ENCODE assay signal across 8 mouse cellular contexts in the genomic region with DNA sequence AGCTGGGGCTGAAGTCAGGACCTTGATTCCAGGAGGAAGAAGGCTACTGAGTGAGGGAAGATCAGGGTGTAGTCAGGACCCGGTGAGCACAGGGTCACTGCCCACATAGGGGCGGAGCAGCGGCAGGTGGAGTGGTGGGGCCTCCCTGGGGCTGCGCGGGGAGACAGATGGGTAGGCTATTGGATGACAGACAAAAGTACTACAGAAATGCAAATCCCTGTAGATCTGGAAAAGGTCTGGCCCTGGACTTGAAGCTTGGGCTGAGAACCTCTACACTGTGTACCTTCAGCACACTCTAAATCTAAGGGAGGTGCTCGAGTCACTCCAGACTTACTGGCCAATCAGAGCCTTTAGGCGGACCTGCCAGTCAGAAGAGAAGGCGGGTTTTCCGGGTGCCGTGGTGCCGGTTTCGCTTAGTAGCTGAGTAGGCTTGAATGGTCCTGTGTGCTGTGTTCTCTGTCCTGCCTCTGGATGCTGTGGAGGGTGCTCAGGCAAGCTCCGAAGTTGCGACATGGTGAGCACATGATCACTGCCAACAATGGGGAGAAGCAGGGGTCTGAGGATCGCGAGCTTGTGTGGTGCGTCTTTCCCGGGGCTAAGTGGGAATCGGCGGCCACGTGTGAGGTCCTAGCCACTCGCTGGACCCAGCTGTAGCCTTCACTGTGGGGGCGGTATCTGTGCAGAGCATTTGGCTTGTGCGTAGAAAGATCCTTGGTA. TPM values are rescaled to one million over a fixed set of nuclear protein-coding genes. Genes with fewer than 3 reads are reported as not detected.
DNase-seq lines count a peak whose midpoint lies in the region; ATAC-seq and TF ChIP-seq lines count a peak whose summit lies in the region.
"Not testable (repeated sequence)": the region's sequence is repeated elsewhere in the genome, so short reads cannot be mapped to it uniquely, and the experiment has no call there.

No protein-coding gene starts in this region.

- H3K4me1 ChIP-seq in erythroblast, embryonic 14.5 days (ENCODE audit: control insufficient read depth); heart, embryonic 12.5 days (replicated peaks); kidney, postnatal 0 days (replicated peaks; ENCODE audit: insufficient read depth, low read length); liver, adult 2 months (ENCODE audit: control insufficient read depth, insufficient read depth, low read length): not testable (repeated sequence)

- H3K27ac ChIP-seq in heart, embryonic 12.5 days (ENCODE audit: poor library complexity, severe bottlenecking); kidney, postnatal 0 days: not testable (repeated sequence)
- 0 out of 2 replicates have a peak overlapping the region, but pooled peaks have one; percentile 22 for H3K27ac ChIP-seq in liver, adult 2 months (replicated peaks; ENCODE audit: insufficient read depth, low read depth, low read length)

- peak; percentile 96 for ATAC-seq in heart, embryonic 12.5 days (ENCODE audit: insufficient number of reproducible peaks, low FRiP score)
- ATAC-seq in kidney, postnatal 0 days (replicated peaks; ENCODE audit: low FRiP score, low read depth): peak; percentile 96
- ATAC-seq in monocyte, adult 5-6 weeks (replicated peaks; ENCODE audit: insufficient number of reproducible peaks, low FRiP score, low TSS enrichment, poor library complexity, severe bottlenecking): peak; percentile 92

- H3K4me3 ChIP-seq in erythroblast, embryonic 14.5 days (replicated peaks): peak overlapping the region; percentile 71
- H3K4me3 ChIP-seq in heart, embryonic 12.5 days: peak overlapping the region; percentile 69
- peak overlapping the region; percentile 47 for H3K4me3 ChIP-seq in kidney, postnatal 0 days (replicated peaks; ENCODE audit: low read depth, low read length)
- H3K4me3 ChIP-seq in liver, adult 2 months (ENCODE audit: insufficient read depth, low read depth, low read length): peak overlapping the region; percentile 77

- peak; percentile 80 for DNase-seq in CD4-positive helper T cell, adult 2 months (ENCODE audit: low read depth, low spot score)
- DNase-seq in brain, embryonic 14.5 days (ENCODE audit: low read depth): peak; percentile 90
- DNase-seq in kidney, postnatal 0 days (ENCODE audit: low spot score): peak; percentile 70
- peak; percentile 71 for DNase-seq in liver, adult 2 months (ENCODE audit: extremely low read depth, low read depth, low spot score)
- peak; percentile 70 to 84 for DNase-seq in spleen, postnatal 4 days (ENCODE audit: low spot score in 2 of 2)

- peaks cover 11% of the 10 kb centered on the region for H3K36me3 ChIP-seq in erythroblast, embryonic 14.5 days (ENCODE audit: control insufficient read depth)
- H3K36me3 ChIP-seq in heart, embryonic 12.5 days; kidney, postnatal 0 days (ENCODE audit: insufficient read depth, low read length); liver, adult 2 months (ENCODE audit: control insufficient read depth, insufficient read depth, low read length): not testable (repeated sequence)

- not testable (repeated sequence) for TF ChIP-seq POLR2A in brain, embryonic 14.5 days (IDR thresholded peaks at IDR 0.05; ENCODE audit: borderline replicate concordance, extremely low read depth, insufficient read depth, insufficient read length, poor library complexity, severe bottlenecking); liver, adult 2 months (IDR thresholded peaks at IDR 0.05; ENCODE audit: extremely low read depth, insufficient read depth, low read length)

- under 1% methylated on average over 24 of the region's 24 CpGs for WGBS in heart, embryonic 12.5 days
- WGBS in kidney, postnatal 0 days: under 1% methylated on average over 23 of the region's 24 CpGs
- WGBS in liver, adult 2 months: under 1% methylated on average over 24 of the region's 24 CpGs

- peaks cover 13% of the 10 kb centered on the region for H3K9me3 ChIP-seq in erythroblast, embryonic 14.5 days (ENCODE audit: control insufficient read depth, low read length)
- peaks cover 12% of the 10 kb centered on the region for H3K9me3 ChIP-seq in heart, embryonic 12.5 days (replicated peaks)
- H3K9me3 ChIP-seq in kidney, postnatal 0 days (replicated peaks; ENCODE audit: low read length): not testable (repeated sequence)

- not testable (repeated sequence) for H3K79me2 ChIP-seq in liver, adult 2 months (ENCODE audit: control insufficient read depth, insufficient read depth, low read length)

- H3K4me2 ChIP-seq in heart, embryonic 12.5 days: peak overlapping the region; percentile 90
- H3K4me2 ChIP-seq in kidney, postnatal 0 days (ENCODE audit: low read length): peak overlapping the region; percentile 57

- H3K9ac ChIP-seq in heart, embryonic 12.5 days: peak overlapping the region; percentile 65
- peak overlapping the region; percentile 44 for H3K9ac ChIP-seq in kidney, postnatal 0 days (ENCODE audit: low read depth, low read length)
- H3K9ac ChIP-seq in liver, adult 2 months (ENCODE audit: low read depth, low read length): peak overlapping the region; percentile 63; the same call in 1 of the 2 replicates

- not testable (repeated sequence) for H3K27me3 ChIP-seq in erythroblast, embryonic 14.5 days (ENCODE audit: control insufficient read depth); heart, embryonic 12.5 days (replicated peaks); kidney, postnatal 0 days (ENCODE audit: insufficient read depth, low read length); liver, adult 2 months (ENCODE audit: control insufficient read depth, insufficient read depth, low read length)

- TF ChIP-seq CTCF in brain, embryonic 14.5 days (IDR thresholded peaks at IDR 0.05; ENCODE audit: borderline replicate concordance, extremely low read depth, insufficient read depth, insufficient read length); kidney, postnatal 0 days (IDR thresholded peaks at IDR 0.05; ENCODE audit: low read depth); liver, adult 2 months (IDR thresholded peaks at IDR 0.05; ENCODE audit: low read depth, low read length): not testable (repeated sequence)

RNA-seq across cellular contexts. Expression of a gene that starts 29.2 kb away (rescaled TPM):
- 10.9 and 12.1 TPM in 2 replicates for polyA plus RNA-seq in brain, embryonic 14.5 days (2012; rRNA removed)
- polyA plus RNA-seq in erythroblast, embryonic 14.5 days (2012): 0.05 and 0.06 TPM in 2 replicates
- 17.6 and 17.8 TPM in 2 replicates for polyA plus RNA-seq in heart, embryonic 12.5 days (2016; fragmentation: Nextera tagmentation; extraction: Ambion mirVana)
- 24.8 and 30.4 TPM in 2 replicates for polyA plus RNA-seq in kidney, postnatal 0 days (2015; fragmentation: Nextera tagmentation; extraction: Ambion mirVana)
- total RNA-seq in liver, adult 2 months (2014; rRNA removed): 6.6 and 7.7 TPM in 2 replicates
- polyA plus RNA-seq in liver, adult 2 months (2012; rRNA removed): 0.86 and 0.97 TPM in 2 replicates
- 8.9 to 23.5 TPM (median 23.3 TPM) in 3 replicates for total RNA-seq in monocyte, adult 5-6 weeks (2017)
